ENCODE assay signal across 25 mouse cellular contexts in the genomic region with DNA sequence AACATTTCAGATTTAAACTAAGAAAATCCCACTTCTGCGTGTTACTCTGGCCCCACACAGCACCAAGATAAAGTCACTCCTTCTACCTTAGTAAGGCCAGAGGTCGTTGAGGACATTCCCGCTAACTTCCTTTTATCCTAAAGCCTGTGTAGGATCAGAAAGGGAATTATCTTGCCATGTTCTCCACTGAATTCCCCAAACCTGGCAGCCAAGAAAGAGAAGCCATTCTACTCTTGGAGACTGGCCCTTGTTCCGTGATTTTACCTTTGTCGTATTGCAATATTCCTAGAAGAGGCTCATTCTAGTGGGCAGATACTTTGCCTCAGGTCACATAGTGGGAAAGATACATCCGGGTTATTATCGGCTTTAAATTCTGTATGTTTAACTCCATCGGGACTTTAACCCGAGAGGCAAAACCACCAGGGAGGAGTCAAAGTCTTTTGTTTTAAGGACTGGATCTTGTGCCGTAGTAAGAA. TPM values are rescaled to one million over a fixed set of nuclear protein-coding genes. Genes with fewer than 3 reads are reported as not detected.
A peak's percentile ranks its signal among the peaks of the same experiment; 100 is the strongest.
DNase-seq lines count a peak whose midpoint lies in the region; ATAC-seq and TF ChIP-seq lines count a peak whose summit lies in the region.
"Had no signal": no experiment of that assay in that cellular context is flagged by ENCODE, and none has a peak within 500 bp of the region (broad histone marks: within the 10 kb centered on the region; RNA-seq: fewer than 3 reads in every experiment).

No protein-coding gene starts in this region.

- no peak for ATAC-seq in kidney, embryonic 15.5 days (replicated peaks; ENCODE audit: low FRiP score)
- no peak for ATAC-seq in intestine, embryonic 15.5 days
- ATAC-seq: activated CD4-positive, CD25-positive, alpha-beta regulatory T cell, adult 4 months; CD4-positive, CD25-positive, alpha-beta regulatory T cell, adult 4 months; Patski had no signal

- H3K27me3 ChIP-seq in testis, adult 2 months (ENCODE audit: control insufficient read depth, insufficient read depth, low read length), result peaks cover 3% of the 10 kb centered on the region
- H3K27me3 ChIP-seq in kidney, embryonic 15.5 days, result no peaks in the 10 kb centered on the region
- no peaks in the 10 kb centered on the region for H3K27me3 ChIP-seq in intestine, embryonic 15.5 days (replicated peaks)
- H3K27me3 ChIP-seq: CH12.LX, Patski had no signal

- peak overlapping the region; percentile 42 for H3K4me3 ChIP-seq in testis, adult 2 months (ENCODE audit: control insufficient read depth, low read depth, low read length)
- no peak overlapping the region for H3K4me3 ChIP-seq in kidney, embryonic 15.5 days (replicated peaks)
- no peak overlapping the region for H3K4me3 ChIP-seq in intestine, embryonic 15.5 days (replicated peaks)

- no peak for DNase-seq in testis, postnatal 10 days (ENCODE audit: low spot score)
- peak; percentile 92 for DNase-seq in 3T3-L1 (ENCODE audit: low read depth, low spot score)
- peak; percentile 17 for DNase-seq in R1 (ENCODE audit: low read depth, low spot score)
- DNase-seq in adipocyte (ENCODE audit: low spot score), result peak; percentile 95
- no peak for DNase-seq in heart, postnatal 10 days
- DNase-seq: adrenal gland, adult 2 months; adrenal gland, adult 8-10 months; adrenal gland, postnatal 10 days; adrenal gland, postnatal 14 days; adrenal gland, postnatal 25 days; adrenal gland, postnatal 36 days; B cell, adult 2 months; cerebellum, adult 11 months; cerebellum, adult 11-12 months; cerebellum, adult 18-20 months; cerebellum, adult 2 months; cerebellum, adult 8-10 months had no signal

- intact Hi-C loops in heart, postnatal 10 days (cut with DNase I), result no loop called here

- H3K36me3 ChIP-seq in testis, adult 2 months (ENCODE audit: control insufficient read depth, insufficient read depth, low read length), result no peaks in the 10 kb centered on the region
- H3K36me3 ChIP-seq in kidney, embryonic 15.5 days, result no peaks in the 10 kb centered on the region
- no peaks in the 10 kb centered on the region for H3K36me3 ChIP-seq in intestine, embryonic 15.5 days
- H3K36me3 ChIP-seq: G1E had no signal

- WGBS in kidney, embryonic 15.5 days, result 92% methylated on average over 10 of the region's 10 CpGs
- 90% methylated on average over 10 of the region's 10 CpGs for WGBS in intestine, embryonic 15.5 days

- no peaks in the 10 kb centered on the region for H3K9me3 ChIP-seq in kidney, embryonic 15.5 days (replicated peaks)
- H3K9me3 ChIP-seq in intestine, embryonic 15.5 days, result no peaks in the 10 kb centered on the region
- H3K9me3 ChIP-seq: G1E had no signal

- no peak overlapping the region for H3K27ac ChIP-seq in testis, adult 2 months (ENCODE audit: control insufficient read depth, insufficient read depth, low read depth, low read length)
- H3K27ac ChIP-seq in kidney, embryonic 15.5 days, result no peak overlapping the region
- no peak overlapping the region for H3K27ac ChIP-seq in intestine, embryonic 15.5 days

- H3K4me2 ChIP-seq in kidney, embryonic 15.5 days, result no peak overlapping the region
- no peak overlapping the region for H3K4me2 ChIP-seq in intestine, embryonic 15.5 days (replicated peaks)

- no peak for TF ChIP-seq CTCF in testis, adult 2 months (IDR thresholded peaks at IDR 0.05; ENCODE audit: control insufficient read depth, insufficient read depth, insufficient replicate concordance, low read depth, low read length)

- no peak overlapping the region for H3K9ac ChIP-seq in kidney, embryonic 15.5 days
- no peak overlapping the region for H3K9ac ChIP-seq in intestine, embryonic 15.5 days

- peaks cover 9% of the 10 kb centered on the region for H3K4me1 ChIP-seq in testis, adult 2 months (ENCODE audit: control insufficient read depth, insufficient read depth, low read length)
- H3K4me1 ChIP-seq in kidney, embryonic 15.5 days, result no peaks in the 10 kb centered on the region
- H3K4me1 ChIP-seq in intestine, embryonic 15.5 days (replicated peaks), result no peaks in the 10 kb centered on the region

- no peak for TF ChIP-seq POLR2A in testis, adult 2 months (IDR thresholded peaks at IDR 0.05; ENCODE audit: control insufficient read depth, low read depth, low read length)

RNA-seq across cellular contexts. Expression of a gene that starts 21.5 kb away (rescaled TPM):
- polyA plus RNA-seq in testis, adult 2 months (2012; rRNA removed), result 0.77 and 2.5 TPM in 2 replicates
- total RNA-seq in heart, postnatal 10 days (2021), result 1 to 10 TPM; 5.7 to 5.9 TPM
- polyA plus RNA-seq in kidney, embryonic 15.5 days (2015; fragmentation: Nextera tagmentation; extraction: Ambion mirVana), result 31.3 and 31.5 TPM in 2 replicates
- polyA plus RNA-seq in intestine, embryonic 15.5 days (2015; fragmentation: Nextera tagmentation; extraction: Ambion mirVana), result 44.4 and 50.7 TPM in 2 replicates
- polyA plus RNA-seq: G1E had no signal

Comparison
In these comparisons a context has a peak if more than half of its experiments do, and no peak if none do; other contexts are left out.
1. DNase-seq: peak in 3T3-L1 (single experiment), R1 (single experiment) and adipocyte (single experiment); none in testis, postnatal 10 days (single experiment) and heart, postnatal 10 days (0 of 2).